Mouse (Mus musculus): ENCODE measurements around the gene Cfap61. TPM values are rescaled to one million over a fixed set of nuclear protein-coding genes. Genes with fewer than 3 reads are reported as not detected.

The Cfap61 gene
- total and polyA plus RNA-seq, 3 experiments, result 0.13 TPM; not detected in 2

- Histone ChIP-seq H3K79me2 (ENCODE audit: control insufficient read depth, insufficient read depth, low read length, poor library complexity) (no peaks in the 10 kb centered on the region), H3K4me1 (ENCODE audit: control insufficient read depth in 1 of 2, insufficient read depth in 2 of 2, low read length in 2 of 2) (no peaks in the 10 kb centered on the region), H3K36me3 (ENCODE audit: control insufficient read depth in 1 of 2, insufficient read depth in 2 of 2, low read length in 2 of 2) (no peaks in the 10 kb centered on the region), H3K27ac (ENCODE audit: control insufficient read depth, low read depth, low read length) (no peak overlapping the region), H3K27me3 (ENCODE audit: control insufficient read depth in 1 of 2, insufficient read depth in 2 of 2, low read length in 2 of 2) (no peaks in the 10 kb centered on the region), H3K9ac (ENCODE audit: control insufficient read depth, low read depth, low read length, poor library complexity, severe bottlenecking) (no peak overlapping the region), H3K4me3 (ENCODE audit: control insufficient read depth in 1 of 2, insufficient read depth in 1 of 2, low read depth in 2 of 2, low read length in 2 of 2) (no peak overlapping the region), H3K9me3 (replicated peaks; ENCODE audit: insufficient read depth, low read length) (no peaks in the 10 kb centered on the region)
- no peak for DNase-seq (ENCODE audit: low read depth, low spot score)
- TF ChIP-seq RCOR1 (IDR thresholded peaks at IDR 0.05; ENCODE audit: low read depth, low read length) (no peak), CHD2 (IDR thresholded peaks at IDR 0.05; ENCODE audit: low read length) (no peak), HCFC1 (IDR thresholded peaks at IDR 0.05; ENCODE audit: low read depth, low read length) (no peak), JUND (IDR thresholded peaks at IDR 0.05; ENCODE audit: low read depth, low read length) (no peak), MAX (IDR thresholded peaks at IDR 0.05; ENCODE audit: low read length) (no peak), MEF2A (IDR thresholded peaks at IDR 0.05; ENCODE audit: extremely low read depth, insufficient replicate concordance, low read depth, low read length, poor library complexity, severe bottlenecking) (no peak)
These were observed 313.0 kb downstream of the Cfap61 start for GRCm38 (mm10) chr2:146247576-146247975.

- Histone ChIP-seq H3K27me3 (ENCODE audit: control insufficient read depth in 1 of 2, insufficient read depth in 2 of 2, low read length in 2 of 2) (no peaks in the 10 kb centered on the region), H3K9me3 (replicated peaks; ENCODE audit: insufficient read depth, low read length) (no peaks in the 10 kb centered on the region), H3K79me2 (ENCODE audit: control insufficient read depth, insufficient read depth, low read length, poor library complexity) (no peaks in the 10 kb centered on the region), H3K9ac (ENCODE audit: control insufficient read depth, low read depth, low read length, poor library complexity, severe bottlenecking) (no peak overlapping the region), H3K4me1 (ENCODE audit: control insufficient read depth in 1 of 2, insufficient read depth in 2 of 2, low read length in 2 of 2) (no peaks in the 10 kb centered on the region), H3K4me3 (ENCODE audit: control insufficient read depth in 1 of 2, insufficient read depth in 1 of 2, low read depth in 2 of 2, low read length in 2 of 2) (no peak overlapping the region), H3K27ac (ENCODE audit: control insufficient read depth, low read depth, low read length) (no peak overlapping the region), H3K36me3 (ENCODE audit: control insufficient read depth in 1 of 2, insufficient read depth in 2 of 2, low read length in 2 of 2) (no peaks in the 10 kb centered on the region)
- no peak for TF ChIP-seq UBTF (IDR thresholded peaks at IDR 0.05; ENCODE audit: borderline replicate concordance, insufficient read depth, low read depth, low read length)
- TF ChIP-seq MEF2A (IDR thresholded peaks at IDR 0.05; ENCODE audit: extremely low read depth, insufficient replicate concordance, low read depth, low read length, poor library complexity, severe bottlenecking), result no peak
- TF ChIP-seq CHD1 (IDR thresholded peaks at IDR 0.05; ENCODE audit: low read depth, low read length), result no peak
- TF ChIP-seq MXI1 (IDR thresholded peaks at IDR 0.05; ENCODE audit: low read depth, low read length), result no peak
- TF ChIP-seq GABPA (IDR thresholded peaks at IDR 0.05; ENCODE audit: low read depth, low read length), result no peak
- TF ChIP-seq BHLHE40 (IDR thresholded peaks at IDR 0.05; ENCODE audit: borderline replicate concordance, low read depth, low read length), result no peak
- TF ChIP-seq CTCF (IDR thresholded peaks at IDR 0.05 in 2 of 3, conservative IDR thresholded peaks at IDR 0.05 in 1 of 3; ENCODE audit: control insufficient read depth in 1 of 3, insufficient read depth in 1 of 3, low read depth in 2 of 3, low read length in 3 of 3, poor library complexity in 1 of 3, severe bottlenecking in 1 of 3), result no peak
- no peak for TF ChIP-seq TAL1 (IDR thresholded peaks at IDR 0.05; ENCODE audit: low read length)
- TF ChIP-seq ZMIZ1 (IDR thresholded peaks at IDR 0.05; ENCODE audit: low read depth, low read length), result no peak
- no peak for TF ChIP-seq HCFC1 (IDR thresholded peaks at IDR 0.05; ENCODE audit: low read depth, low read length)
- no peak for TF ChIP-seq MAX (IDR thresholded peaks at IDR 0.05; ENCODE audit: low read length)
- TF ChIP-seq ZKSCAN1 (IDR thresholded peaks at IDR 0.05; ENCODE audit: low read depth, low read length), result no peak
- TF ChIP-seq USF1 (IDR thresholded peaks at IDR 0.05; ENCODE audit: low read depth, low read length), result no peak
- no peak for TF ChIP-seq ZNF384 (IDR thresholded peaks at IDR 0.05; ENCODE audit: low read depth, low read length)
- TF ChIP-seq NRF1 (IDR thresholded peaks at IDR 0.05; ENCODE audit: insufficient read depth, low read depth, low read length, poor library complexity, severe bottlenecking), result no peak
- TF ChIP-seq POLR2AphosphoS5 (IDR thresholded peaks at IDR 0.05; ENCODE audit: borderline replicate concordance, low read depth, low read length), result no peak
- DNase-seq (ENCODE audit: low read depth, low spot score), result no peak
These were observed 314.4 kb downstream of the Cfap61 start for GRCm38 (mm10) chr2:146249033-146249432.

Data from MEL (cell line).